Mouse (Mus musculus) c-Kit-negative CD71-positive TER-119-positive erythroid progenitor cells, embryonic 14.5 days (primary cell): Measurements from ENCODE around the gene Rad54l2.
A peak's percentile ranks its signal among the peaks of the same experiment; 100 is the strongest.

ENCODE experiments used
- DNase-seq: peaks from one replicate; pipeline ENCODE4 v3.0.0-alpha.2; 2013; ENCODE audit warnings: low read depth, low spot score

The Rad54l2 gene

GRCm38 (mm10) chr9:106752135-106752534 is 36.9 kb downstream of the Rad54l2 start:
- no peak for DNase-seq

GRCm38 (mm10) chr9:106739962-106740361 is 49.0 kb downstream of the Rad54l2 start:
- DNase-seq, result no peak

- no peak for DNase-seq
Observed at GRCm38 (mm10) chr9:106739056-106739455, 49.9 kb downstream of the Rad54l2 start.

- DNase-seq, result no peak
Observed at GRCm38 (mm10) chr9:106738199-106738985, 50.6 kb downstream of the Rad54l2 start.

DNA sequence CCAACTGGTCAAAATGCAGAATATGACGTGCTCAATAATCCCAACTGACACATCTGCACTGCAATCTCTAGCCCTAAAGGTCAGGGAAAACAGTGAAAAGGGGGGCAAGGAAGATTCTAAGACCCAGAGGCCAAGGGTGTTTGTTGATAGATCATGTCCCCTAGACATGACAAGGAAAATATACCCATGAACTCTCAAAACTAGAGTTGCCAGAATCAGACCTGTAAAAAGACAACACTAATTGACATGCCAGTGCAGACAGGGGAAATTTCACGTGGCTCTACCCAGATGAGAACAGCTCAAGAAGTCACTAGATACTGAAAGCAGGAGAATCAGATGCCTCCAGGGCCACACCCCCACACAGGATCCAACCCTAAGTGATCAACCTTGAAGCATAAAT is 55.3 kb downstream of the Rad54l2 start:
- DNase-seq, result no peak

- DNase-seq, result no peak
Observed at GRCm38 (mm10) chr9:106729416-106729815, 59.6 kb downstream of the Rad54l2 start.

DNA sequence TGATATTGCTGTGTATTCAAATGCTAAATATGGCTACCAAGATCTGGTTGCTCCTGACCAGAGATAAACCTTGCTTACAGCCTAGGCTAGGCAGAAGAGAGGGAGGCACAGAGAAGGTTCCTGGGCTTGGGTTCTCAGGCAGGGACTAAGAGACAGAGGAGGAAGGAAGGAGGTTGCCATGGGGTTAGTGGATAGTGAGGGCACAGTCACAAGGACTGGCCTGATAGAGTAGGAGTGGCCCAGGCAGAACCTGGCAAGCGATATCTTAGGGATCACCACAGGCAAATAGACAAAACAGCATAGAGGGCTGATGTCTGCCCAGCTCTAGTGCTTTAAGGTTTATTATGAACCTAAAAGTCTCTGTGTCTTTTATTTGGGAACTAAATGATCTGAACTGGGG is 62.1 kb downstream of the Rad54l2 start:
- no peak for DNase-seq

- no peak for DNase-seq
Observed at GRCm38 (mm10) chr9:106725435-106725834, 63.6 kb downstream of the Rad54l2 start.

DNA sequence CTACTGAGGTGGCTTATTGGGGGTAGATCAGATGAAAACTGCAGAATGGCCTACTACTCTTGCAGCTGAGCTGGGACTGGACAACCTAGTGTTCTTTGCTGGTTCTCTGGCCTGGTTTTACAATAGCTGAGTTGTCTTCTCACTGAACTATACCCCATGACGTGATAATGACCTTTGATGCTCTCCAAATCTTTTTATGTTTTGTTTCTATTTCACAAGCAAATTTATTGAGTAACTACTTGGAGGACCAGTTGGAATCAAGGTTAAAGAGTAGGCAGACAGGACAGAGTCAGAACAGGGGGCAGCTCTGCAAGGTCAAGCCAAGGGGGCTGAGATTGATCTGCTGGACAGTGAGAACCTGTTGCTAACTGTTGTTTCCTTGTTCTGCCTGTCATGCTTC is 64.1 kb downstream of the Rad54l2 start:
- no peak for DNase-seq

GRCm38 (mm10) chr9:106716729-106717128 is 72.3 kb downstream of the Rad54l2 start:
- no peak for DNase-seq

DNA sequence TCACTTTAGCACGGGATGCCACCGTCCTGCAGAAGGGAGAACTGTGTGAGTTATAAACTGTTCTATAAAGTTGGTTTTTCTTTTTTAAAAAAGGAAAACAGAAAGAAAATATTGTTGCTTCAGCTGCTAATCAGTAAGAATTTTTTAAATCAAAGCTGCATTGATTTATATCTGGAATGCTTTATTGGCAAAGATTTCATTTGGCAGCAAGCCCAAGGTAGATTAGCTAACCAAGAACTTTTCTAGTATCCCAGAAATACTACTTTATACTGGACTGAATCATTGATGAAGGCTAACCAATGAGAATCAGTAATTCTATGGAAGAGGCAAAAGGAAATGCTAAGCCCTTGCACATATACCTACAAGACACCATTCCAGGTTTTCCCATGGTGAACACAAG is 72.8 kb downstream of the Rad54l2 start:
- no peak for DNase-seq

GRCm38 (mm10) chr9:106712470-106712869 is 76.5 kb downstream of the Rad54l2 start:
- DNase-seq, result no peak

DNA sequence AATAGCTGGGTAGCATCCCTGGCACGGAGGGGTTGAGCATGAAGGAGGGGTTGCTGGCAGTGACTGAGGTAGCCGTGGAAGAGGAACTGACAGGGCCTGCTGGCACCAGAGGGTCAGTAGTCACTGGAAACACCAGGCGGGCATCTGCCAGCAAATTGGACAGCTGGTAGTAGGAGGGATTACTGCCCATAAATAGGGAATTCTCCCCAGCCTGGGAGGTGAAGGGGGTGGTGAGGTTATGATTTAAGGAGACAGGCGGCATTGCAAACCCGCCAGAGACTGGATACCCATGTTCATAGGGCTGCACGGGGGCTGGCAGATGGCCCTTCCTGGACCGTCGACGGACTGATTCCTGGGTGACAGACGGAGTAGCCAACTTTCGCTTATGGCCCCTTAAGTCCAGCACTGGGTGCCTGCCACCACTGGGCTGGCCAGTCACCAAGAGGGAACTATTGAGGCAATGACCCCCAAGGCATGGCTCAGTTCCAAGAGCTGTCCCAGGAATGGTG is 96.0 kb downstream of the Rad54l2 start:
- no peak for DNase-seq

DNA sequence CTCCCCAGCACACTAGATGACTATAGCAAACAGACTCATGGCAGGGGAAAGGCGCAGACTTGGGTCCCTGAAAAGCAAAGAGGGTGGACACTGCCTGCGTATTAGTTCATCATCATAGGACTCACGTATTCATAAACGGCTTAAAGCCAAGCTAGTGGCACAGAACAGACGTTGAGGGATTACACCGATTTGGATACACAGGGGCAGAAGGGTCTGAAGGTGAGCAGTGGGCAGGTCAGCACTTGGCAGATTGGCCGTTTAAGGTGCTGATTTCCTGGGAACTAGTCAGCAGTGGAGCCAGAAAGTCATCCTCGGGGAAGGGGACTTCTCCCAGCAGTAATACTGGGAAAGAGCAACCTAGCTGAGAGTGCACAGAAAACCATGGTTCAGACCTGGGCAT is 100.2 kb downstream of the Rad54l2 start:
- no peak for DNase-seq

- peak; percentile 54 for DNase-seq
Observed at GRCm38 (mm10) chr9:106686983-106687650, 101.9 kb downstream of the Rad54l2 start.

GRCm38 (mm10) chr9:106685249-106686101 is 103.5 kb downstream of the Rad54l2 start, which contains the start of gene Tex264:
TSS of gene Tex264 (minus strand) at chr9:106685927.
- DNase-seq, result peak; percentile 9

DNA sequence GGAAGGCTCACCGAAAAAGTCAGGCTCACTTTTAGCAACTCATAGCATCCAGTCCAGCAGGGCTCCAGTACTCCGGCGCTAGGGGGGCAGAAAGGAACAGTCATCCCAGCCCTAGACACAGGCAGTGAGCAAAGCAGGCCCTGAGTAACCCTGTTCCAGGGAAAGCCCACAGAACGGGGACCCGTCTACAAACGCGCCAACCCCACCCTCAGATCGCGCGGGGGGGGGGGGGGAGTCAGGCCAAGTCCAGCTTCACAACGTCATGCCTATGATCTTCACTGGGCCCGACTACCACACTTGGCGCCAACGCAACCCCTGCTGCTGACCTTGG is 104.1 kb downstream of the Rad54l2 start:
- no peak for DNase-seq

DNA sequence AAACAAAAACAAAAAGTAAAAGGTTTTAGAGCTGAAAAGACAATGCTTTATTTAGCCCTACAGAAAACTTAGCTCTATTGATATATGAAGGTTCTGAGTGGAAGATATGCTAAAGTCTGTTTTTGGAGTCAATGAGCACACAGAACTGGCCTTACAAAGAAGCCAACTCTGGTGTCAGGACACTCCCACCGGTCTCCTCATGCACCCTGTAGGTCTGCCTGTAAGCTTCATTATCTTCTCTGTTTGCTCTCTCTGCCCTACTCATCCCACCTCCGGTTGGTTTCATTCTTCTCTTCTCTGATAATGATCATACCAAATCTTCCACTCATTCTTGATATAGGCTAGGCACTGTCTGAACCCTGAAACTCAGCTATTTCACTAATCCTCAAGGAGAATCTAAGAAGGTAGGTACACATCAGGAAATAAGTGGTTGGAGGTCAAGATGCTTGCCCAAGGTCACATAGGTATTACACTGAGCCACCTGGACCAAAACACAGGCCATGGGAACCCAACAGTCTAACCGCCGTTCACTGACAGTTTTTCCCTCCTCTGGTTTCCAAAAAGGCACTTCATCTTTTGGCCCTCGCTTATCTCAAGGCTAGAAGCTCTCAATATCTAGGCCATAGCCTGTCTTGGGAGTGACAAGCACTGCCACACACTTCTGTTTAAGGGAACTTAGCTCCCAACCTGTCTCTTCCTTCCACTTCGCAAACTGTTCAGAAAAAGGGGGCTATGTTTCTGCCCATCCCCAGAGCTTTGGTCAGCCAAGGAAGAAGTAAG is 104.7 kb downstream of the Rad54l2 start:
- no peak for DNase-seq

- no peak for DNase-seq
Observed at GRCm38 (mm10) chr9:106681026-106681425, 108.0 kb downstream of the Rad54l2 start.

DNA sequence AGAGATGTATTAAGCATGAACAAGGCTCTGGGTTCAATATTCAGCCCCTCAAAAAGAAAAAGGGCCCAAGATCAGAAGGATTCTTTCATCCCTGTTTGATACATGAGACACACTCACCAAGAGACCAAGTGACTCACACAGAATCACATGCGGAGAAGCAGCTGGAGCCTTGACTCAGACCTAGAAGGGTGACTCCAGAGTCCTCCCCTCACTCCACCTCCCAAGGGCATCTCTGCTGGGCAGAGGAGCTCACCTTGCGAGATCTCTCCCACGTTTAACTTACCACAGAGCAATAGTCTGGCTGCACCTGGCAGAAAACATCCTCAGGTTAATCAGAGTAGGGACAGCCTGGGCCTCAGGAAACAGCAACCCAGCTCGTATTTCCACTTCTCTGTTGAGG is 110.8 kb downstream of the Rad54l2 start:
- no peak for DNase-seq

DNA sequence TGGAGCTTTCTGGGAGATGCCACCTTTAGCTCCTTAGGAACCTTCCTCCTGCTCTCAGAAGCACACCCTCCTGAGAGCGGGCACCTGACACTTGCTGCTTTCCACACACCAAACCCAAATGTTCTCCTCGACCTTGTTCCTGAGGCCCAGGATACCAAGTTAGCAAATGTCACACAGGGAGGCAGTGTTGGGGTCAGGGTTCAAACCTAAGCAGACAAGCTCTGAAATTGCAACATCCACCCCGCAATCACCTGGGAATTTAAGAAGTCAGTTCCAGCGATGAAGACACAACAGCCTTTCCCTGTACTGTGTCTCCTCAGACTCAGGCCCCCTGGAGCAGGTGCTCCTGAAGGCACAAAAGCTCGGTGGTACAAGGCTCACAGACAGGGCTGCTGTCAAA is 111.3 kb downstream of the Rad54l2 start:
- DNase-seq, result no peak
